Mouse (Mus musculus): Measurements from ENCODE around the gene Slc7a5. TPM values are rescaled to one million over a fixed set of nuclear protein-coding genes. Genes with fewer than 3 reads are reported as not detected.

Gene Slc7a5
- polyA plus RNA-seq (2012; rRNA removed): 34.6 and 43.9 TPM in 2 replicates
- polyA plus RNA-seq (2014; fragmentation: Nextera tagmentation; extraction: Ambion mirVana): 27.1 and 27.8 TPM in 2 replicates

- DNase-seq (ENCODE audit: low spot score) (peak; percentile 98), ATAC-seq (ENCODE audit: low FRiP score, low read depth) (peak; percentile 94)
- H3K4me1 ChIP-seq (ENCODE audit: control insufficient read depth, insufficient read depth, low read length): peaks cover 18% of the 10 kb centered on the region
- WGBS: under 1% methylated on average over 42 of the region's 61 CpGs
- H3K4me3 ChIP-seq (replicated peaks; ENCODE audit: low read length): peak within 1 kb of the TSS; percentile 77
- H3K27ac ChIP-seq (replicated peaks; ENCODE audit: low read depth, low read length): 0 out of 2 replicates have a peak within 1 kb of the TSS, but pooled peaks have one; percentile 13
- no peaks in the 10 kb centered on the region for H3K36me3 ChIP-seq (ENCODE audit: control insufficient read depth, insufficient read depth, low read length)
- no peaks in the 10 kb centered on the region for H3K27me3 ChIP-seq (ENCODE audit: control insufficient read depth, insufficient read depth, low read length)
- H3K9ac ChIP-seq (ENCODE audit: low read depth, low read length, severe bottlenecking): peak within 1 kb of the TSS; percentile 62
- H3K9me3 ChIP-seq (ENCODE audit: control insufficient read depth, low read length): no peaks in the 10 kb centered on the region
- TF ChIP-seq POLR2A (IDR thresholded peaks at IDR 0.05; ENCODE audit: borderline replicate concordance, extremely low read depth, insufficient read depth, insufficient read length): 0 out of 2 replicates have a peak, but pooled peaks have one; percentile 67
- peak within 1 kb of the TSS; percentile 98 for H3K4me2 ChIP-seq (replicated peaks; ENCODE audit: low read depth, low read length, severe bottlenecking)
Measured at GRCm38 (mm10) chr8:121907587-121908248, at the start of gene Slc7a5. Slc7a5 (minus strand) TSS chr8:121907694.

GRCm38 (mm10) chr8:121955825-121956500 lies 48.5 kb upstream of the Slc7a5 start:
- no peak overlapping the region for H3K4me3 ChIP-seq (replicated peaks; ENCODE audit: low read length)
- H3K9me3 ChIP-seq (ENCODE audit: control insufficient read depth, low read length): no peaks in the 10 kb centered on the region
- ATAC-seq (ENCODE audit: low FRiP score, low read depth) (no peak), DNase-seq (ENCODE audit: low spot score) (no peak)
- peaks cover 29% of the 10 kb centered on the region for H3K36me3 ChIP-seq (ENCODE audit: control insufficient read depth, insufficient read depth, low read length)
- no peaks in the 10 kb centered on the region for H3K27me3 ChIP-seq (ENCODE audit: control insufficient read depth, insufficient read depth, low read length)
- peaks cover 10% of the 10 kb centered on the region for H3K4me1 ChIP-seq (ENCODE audit: control insufficient read depth, insufficient read depth, low read length)
- H3K4me2 ChIP-seq (replicated peaks; ENCODE audit: low read depth, low read length, severe bottlenecking): no peak overlapping the region
- H3K27ac ChIP-seq (replicated peaks; ENCODE audit: low read depth, low read length): no peak overlapping the region
- TF ChIP-seq POLR2A (IDR thresholded peaks at IDR 0.05; ENCODE audit: borderline replicate concordance, extremely low read depth, insufficient read depth, insufficient read length): no peak
- H3K9ac ChIP-seq (ENCODE audit: low read depth, low read length, severe bottlenecking): no peak overlapping the region
- WGBS: 68% methylated on average over 1 of the region's 1 CpGs

DNA sequence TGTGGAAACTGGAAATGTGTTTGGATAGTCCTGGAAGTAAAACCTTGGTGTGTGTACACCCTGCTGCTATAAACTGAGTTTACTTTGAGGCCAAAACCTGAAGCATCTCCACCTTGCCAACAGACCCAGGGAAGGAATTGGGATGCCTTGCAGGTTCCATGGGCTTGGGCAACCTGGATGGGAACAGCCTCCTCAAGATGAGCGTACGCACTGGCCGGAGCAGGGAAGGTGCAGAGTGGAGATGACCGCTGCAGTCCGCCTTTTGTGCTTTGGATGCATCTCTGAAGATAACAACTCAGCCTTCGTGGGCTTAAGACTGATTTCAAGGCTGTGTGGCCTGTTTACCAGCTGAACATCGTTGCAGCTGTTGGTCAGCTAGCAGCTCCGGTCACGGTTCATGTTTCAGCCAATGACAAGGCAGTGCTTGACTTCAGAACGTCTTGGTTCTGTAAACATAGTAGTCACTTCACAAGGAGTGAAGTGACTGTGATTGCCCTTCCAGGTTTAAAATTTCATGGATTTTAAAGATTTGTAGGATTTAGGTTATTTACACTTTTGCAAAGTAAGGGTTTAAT lies 47.6 kb upstream of the Slc7a5 start:
- ATAC-seq (ENCODE audit: low FRiP score, low read depth) (no peak), DNase-seq (ENCODE audit: low spot score) (no peak)
- no peak overlapping the region for H3K4me2 ChIP-seq (replicated peaks; ENCODE audit: low read depth, low read length, severe bottlenecking)
- H3K9me3 ChIP-seq (ENCODE audit: control insufficient read depth, low read length): no peaks in the 10 kb centered on the region
- no peaks in the 10 kb centered on the region for H3K27me3 ChIP-seq (ENCODE audit: control insufficient read depth, insufficient read depth, low read length)
- no peak overlapping the region for H3K27ac ChIP-seq (replicated peaks; ENCODE audit: low read depth, low read length)
- H3K4me3 ChIP-seq (replicated peaks; ENCODE audit: low read length): no peak overlapping the region
- peaks cover 10% of the 10 kb centered on the region for H3K4me1 ChIP-seq (ENCODE audit: control insufficient read depth, insufficient read depth, low read length)
- no peak overlapping the region for H3K9ac ChIP-seq (ENCODE audit: low read depth, low read length, severe bottlenecking)
- no peak for TF ChIP-seq POLR2A (IDR thresholded peaks at IDR 0.05; ENCODE audit: borderline replicate concordance, extremely low read depth, insufficient read depth, insufficient read length)
- WGBS: 70% methylated on average over 10 of the region's 10 CpGs
- H3K36me3 ChIP-seq (ENCODE audit: control insufficient read depth, insufficient read depth, low read length): peaks cover 29% of the 10 kb centered on the region

DNA sequence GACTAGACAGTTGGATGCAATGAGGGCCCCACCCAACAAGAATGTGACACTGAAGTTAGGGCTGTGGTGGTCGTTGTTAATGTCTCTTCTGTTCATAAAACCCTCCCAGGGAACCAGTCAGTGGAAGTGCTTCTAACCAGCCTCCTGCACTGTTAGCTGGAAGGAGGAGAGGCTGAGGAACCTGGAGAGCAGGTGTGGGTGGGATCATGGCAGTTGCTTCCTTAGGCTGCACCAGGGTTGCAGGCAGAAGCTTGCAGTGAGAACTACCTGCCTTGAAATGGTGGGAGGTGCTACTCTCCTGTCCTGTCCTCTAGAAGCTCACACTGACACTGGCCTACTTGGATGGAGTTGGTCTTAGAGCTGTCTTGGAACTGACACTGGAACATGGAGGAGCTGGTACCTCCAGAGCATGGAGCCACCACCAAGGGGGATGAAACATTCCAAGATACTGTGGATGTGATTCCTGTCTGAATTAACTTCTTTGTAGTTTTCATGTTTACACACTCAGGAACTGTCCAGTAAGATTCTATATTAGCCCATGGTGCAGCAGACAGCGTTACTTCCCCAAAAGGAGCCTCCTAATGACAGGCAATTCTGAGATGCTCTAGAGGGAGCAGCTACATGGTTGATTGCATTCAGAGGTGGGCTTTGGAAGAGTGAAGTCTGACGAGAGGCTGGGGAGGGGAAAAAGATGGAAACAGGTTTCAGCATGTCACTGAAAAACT lies 46.5 kb upstream of the Slc7a5 start:
- H3K4me3 ChIP-seq (replicated peaks; ENCODE audit: low read length): no peak overlapping the region
- TF ChIP-seq POLR2A (IDR thresholded peaks at IDR 0.05; ENCODE audit: borderline replicate concordance, extremely low read depth, insufficient read depth, insufficient read length): no peak
- H3K27me3 ChIP-seq (ENCODE audit: control insufficient read depth, insufficient read depth, low read length): no peaks in the 10 kb centered on the region
- H3K9me3 ChIP-seq (ENCODE audit: control insufficient read depth, low read length): no peaks in the 10 kb centered on the region
- whole genome bisulfite sequencing: 79% methylated on average over 3 of the region's 3 CpGs
- no peak for ATAC-seq (ENCODE audit: low FRiP score, low read depth)
- DNase-seq (ENCODE audit: low spot score): no peak
- peaks cover 29% of the 10 kb centered on the region for H3K36me3 ChIP-seq (ENCODE audit: control insufficient read depth, insufficient read depth, low read length)
- H3K9ac ChIP-seq (ENCODE audit: low read depth, low read length, severe bottlenecking): no peak overlapping the region
- peaks cover 16% of the 10 kb centered on the region for H3K4me1 ChIP-seq (ENCODE audit: control insufficient read depth, insufficient read depth, low read length)
- H3K27ac ChIP-seq (replicated peaks; ENCODE audit: low read depth, low read length): no peak overlapping the region
- no peak overlapping the region for H3K4me2 ChIP-seq (replicated peaks; ENCODE audit: low read depth, low read length, severe bottlenecking)

GRCm38 (mm10) chr8:121952800-121953199 lies 45.3 kb upstream of the Slc7a5 start:
- ATAC-seq (ENCODE audit: low FRiP score, low read depth): no peak
- Histone ChIP-seq H3K27me3 (ENCODE audit: control insufficient read depth, insufficient read depth, low read length) (no peaks in the 10 kb centered on the region), H3K36me3 (ENCODE audit: control insufficient read depth, insufficient read depth, low read length) (peaks cover 29% of the 10 kb centered on the region), H3K9me3 (ENCODE audit: control insufficient read depth, low read length) (no peaks in the 10 kb centered on the region), H3K27ac (replicated peaks; ENCODE audit: low read depth, low read length) (no peak overlapping the region), H3K4me3 (replicated peaks; ENCODE audit: low read length) (no peak overlapping the region), H3K4me2 (replicated peaks; ENCODE audit: low read depth, low read length, severe bottlenecking) (no peak overlapping the region), H3K4me1 (ENCODE audit: control insufficient read depth, insufficient read depth, low read length) (peaks cover 27% of the 10 kb centered on the region), H3K9ac (ENCODE audit: low read depth, low read length, severe bottlenecking) (no peak overlapping the region)
- no peak for DNase-seq (ENCODE audit: low spot score)
- TF ChIP-seq POLR2A (IDR thresholded peaks at IDR 0.05; ENCODE audit: borderline replicate concordance, extremely low read depth, insufficient read depth, insufficient read length): no peak
- WGBS: 94% methylated on average over 7 of the region's 7 CpGs
